Mouse (Mus musculus): Measurements from ENCODE around the gene Ttc23.

Gene Ttc23

DNA sequence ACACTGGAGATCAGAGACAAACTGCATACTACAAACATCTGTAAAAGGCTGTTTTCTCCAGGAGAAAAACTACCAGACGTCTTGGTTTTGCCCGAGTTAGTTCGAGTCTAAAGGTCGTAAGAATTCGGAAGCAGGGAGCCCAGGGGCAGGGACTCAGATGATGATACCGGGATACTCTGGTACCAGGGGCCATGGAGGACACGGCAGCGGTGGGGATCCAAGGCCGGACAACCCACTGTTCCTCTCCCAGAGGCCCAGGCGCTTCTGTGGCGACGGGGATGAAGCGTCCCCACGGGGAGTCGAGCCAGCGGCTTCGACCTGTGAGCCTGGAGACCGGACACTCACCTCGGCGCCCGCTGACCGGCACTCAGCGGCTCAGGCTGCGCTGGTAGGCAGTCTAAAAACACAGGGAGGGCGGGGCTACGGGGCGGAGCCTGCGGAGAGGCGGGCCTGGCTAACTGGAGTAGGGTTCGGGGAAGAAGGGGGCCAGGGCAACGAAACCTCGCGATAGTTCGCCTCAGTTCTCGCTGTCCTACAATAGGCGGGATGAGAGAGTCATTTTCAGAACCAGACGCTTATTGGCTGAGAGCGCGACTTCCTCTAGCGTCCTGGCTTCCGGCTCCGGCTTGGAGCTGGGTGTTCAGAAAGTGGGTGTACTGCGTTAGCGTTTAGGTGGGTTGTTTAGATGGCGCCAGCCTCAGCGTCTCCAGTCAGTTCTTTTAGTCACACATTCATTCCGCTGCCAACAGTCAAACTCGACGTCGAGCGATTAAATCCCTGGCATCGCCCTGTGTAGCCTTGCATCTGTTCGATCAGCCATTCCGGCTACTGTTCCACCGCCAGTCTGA lies 2.2 kb upstream of the Ttc23 start, which contains the start of gene Lrrc28:
TSS of gene Lrrc28 (minus strand) at position 436 of the 848 bp plus-strand sequence.
- DNase-seq (ENCODE audit: low spot score) = peak; percentile 100

DNA sequence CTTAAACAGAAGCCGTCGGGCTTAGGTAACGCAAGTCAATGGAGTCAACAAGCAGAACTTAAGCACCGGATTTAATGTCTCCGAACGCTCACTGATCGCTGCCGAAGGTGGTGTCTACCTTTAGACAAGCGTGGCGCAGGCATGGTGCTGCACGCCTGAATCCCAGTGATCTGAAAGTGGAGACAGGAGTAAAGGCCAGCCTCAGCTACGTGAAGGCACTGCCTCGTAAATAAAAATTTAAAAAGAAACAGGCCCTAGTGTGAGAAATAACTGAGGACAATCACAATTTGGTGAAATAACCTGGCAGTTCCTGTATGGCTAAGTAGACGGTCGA lies 1.6 kb upstream of the Ttc23 start:
- DNase-seq (ENCODE audit: low spot score) = no peak

DNA sequence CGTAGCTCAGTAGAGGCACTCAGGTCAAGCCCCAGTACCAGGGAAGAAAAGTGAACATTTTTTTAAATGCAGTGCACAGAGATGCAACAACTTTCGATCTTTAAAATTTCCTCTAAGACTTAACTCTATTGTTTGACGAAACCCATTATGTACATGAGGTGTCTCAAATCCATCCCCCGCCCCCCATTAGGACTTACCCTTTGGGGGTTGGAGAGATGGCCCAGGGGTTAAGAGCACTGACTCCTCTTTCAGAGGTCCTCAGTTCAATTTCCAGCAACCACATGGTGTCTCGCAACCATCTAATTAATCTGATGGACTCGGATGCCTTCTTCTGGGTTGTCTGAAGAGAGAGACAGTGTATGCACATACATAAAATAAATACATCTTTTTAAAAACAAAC lies 1.1 kb upstream of the Ttc23 start:
- DNase-seq (ENCODE audit: low spot score) = no peak

DNA sequence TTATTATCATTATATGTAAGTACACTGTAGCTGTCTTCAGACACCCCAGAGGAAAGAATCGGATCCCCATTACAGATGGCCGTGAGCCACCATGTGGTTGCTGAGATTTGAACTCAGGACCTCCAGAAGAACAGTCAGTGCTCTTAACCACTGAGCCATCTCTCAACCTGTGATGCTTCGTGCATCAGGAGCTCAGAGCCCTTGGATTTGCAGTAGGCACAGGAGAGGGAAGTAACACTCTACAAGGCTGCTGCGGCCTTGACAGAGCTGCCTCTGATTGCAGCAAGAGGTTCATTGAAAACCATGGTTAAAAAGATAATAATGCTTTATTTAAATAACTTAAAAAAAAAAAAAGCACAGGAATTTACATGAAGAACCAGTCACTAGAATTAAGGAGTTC lies 1.2 kb downstream of the Ttc23 start:
- DNase-seq (ENCODE audit: low spot score) = no peak

DNA sequence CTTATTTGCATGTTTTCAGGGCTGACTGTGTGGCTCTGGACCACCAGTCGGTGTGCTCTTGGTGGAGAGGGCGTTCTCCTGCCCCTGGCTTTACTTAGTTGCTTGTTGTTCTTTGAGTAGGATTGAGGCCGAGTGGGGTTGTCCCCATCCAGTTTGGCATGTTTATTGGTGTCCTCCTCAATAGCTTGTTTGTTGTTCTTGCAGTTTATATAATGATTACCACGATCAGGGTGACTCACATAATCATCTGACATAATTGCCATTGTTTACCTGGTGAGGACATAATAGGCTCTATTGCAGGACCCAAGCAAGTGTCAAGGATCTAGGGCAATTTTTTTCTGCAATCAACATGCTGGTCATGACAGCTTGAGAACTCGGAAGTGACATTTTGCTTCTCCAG lies 5.0 kb downstream of the Ttc23 start:
- DNase-seq (ENCODE audit: low spot score) = no peak

DNA sequence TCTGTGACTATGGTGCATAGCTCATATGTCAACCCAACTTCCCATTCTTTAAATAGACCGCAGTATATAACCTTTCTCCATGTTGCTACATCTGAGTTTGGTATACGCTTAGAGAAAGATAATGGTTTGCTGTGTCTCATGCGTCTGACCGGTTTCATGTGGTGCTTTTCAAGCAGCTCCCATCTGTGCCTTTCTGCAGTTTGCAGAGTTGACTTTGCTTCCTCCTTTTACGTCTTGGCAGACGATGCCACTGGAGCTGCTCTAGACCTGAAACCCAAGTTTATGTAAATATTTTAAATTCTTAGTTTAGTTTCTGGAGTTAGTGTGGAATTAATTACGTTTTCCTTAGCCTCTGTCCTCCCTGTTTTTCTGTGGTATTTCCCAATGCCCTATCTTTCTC lies 7.5 kb downstream of the Ttc23 start:
- DNase-seq (ENCODE audit: low spot score) = no peak

DNA sequence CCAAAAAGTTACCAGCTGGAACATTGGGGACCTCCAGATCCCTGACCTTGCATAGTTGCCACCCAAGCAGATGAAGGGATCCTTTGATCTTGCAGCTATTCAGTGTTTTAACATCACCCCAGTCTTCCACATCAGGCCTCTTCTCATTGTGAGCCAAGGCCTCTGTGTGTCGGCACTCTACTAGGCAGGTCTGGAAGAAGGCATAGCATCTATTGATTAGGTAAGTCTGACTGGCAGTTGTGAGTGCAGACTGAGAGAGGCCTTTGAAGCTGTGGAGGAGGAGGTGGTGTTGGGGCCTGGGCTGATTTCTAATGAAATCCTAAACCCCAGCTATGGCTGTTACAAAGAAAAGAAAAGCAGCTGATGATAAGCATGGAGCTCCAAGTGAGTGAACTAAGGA lies 8.0 kb downstream of the Ttc23 start:
- DNase-seq (ENCODE audit: low spot score) = no peak

DNA sequence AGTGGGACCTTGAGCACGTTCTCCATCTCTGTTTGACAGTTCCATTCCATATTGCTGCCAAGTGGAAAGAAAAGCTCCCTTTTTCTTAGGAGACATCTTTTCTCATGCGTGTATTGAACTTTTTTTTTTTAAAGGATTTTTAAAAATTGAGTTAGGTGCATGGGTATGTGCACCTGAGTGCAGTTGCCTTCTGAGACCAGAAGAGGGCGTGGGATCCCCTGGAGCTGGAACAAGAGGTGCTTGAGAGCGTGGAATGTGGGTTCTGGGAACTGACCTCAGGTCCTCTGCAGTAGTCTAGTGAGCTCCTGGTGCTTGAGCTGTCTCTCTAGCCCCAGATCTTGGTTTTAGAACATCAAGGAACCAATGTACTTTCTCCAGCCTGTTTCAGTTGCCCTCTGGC lies 10.9 kb downstream of the Ttc23 start:
- no peak for DNase-seq (ENCODE audit: low spot score)

DNA sequence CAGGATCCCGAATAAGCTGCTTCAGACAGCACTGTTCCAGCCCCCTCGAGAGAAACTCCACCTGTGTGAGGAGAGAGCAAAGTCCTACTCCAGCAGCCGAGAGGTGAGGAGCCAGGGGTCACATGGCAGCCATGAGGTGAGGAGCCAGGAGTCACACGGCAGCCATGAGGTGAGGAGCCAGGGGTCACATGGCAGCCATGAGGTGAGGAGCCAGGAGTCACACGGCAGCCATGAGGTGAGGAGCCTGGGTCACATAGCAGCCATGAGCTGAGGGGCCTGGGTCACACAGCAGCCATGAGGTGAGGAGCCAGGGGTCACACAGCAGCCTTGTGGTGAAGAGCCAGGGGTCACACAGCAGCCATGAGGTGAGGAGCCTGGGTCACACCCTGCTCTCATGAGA lies 15.2 kb downstream of the Ttc23 start:
- no peak for DNase-seq (ENCODE audit: low spot score)

DNA sequence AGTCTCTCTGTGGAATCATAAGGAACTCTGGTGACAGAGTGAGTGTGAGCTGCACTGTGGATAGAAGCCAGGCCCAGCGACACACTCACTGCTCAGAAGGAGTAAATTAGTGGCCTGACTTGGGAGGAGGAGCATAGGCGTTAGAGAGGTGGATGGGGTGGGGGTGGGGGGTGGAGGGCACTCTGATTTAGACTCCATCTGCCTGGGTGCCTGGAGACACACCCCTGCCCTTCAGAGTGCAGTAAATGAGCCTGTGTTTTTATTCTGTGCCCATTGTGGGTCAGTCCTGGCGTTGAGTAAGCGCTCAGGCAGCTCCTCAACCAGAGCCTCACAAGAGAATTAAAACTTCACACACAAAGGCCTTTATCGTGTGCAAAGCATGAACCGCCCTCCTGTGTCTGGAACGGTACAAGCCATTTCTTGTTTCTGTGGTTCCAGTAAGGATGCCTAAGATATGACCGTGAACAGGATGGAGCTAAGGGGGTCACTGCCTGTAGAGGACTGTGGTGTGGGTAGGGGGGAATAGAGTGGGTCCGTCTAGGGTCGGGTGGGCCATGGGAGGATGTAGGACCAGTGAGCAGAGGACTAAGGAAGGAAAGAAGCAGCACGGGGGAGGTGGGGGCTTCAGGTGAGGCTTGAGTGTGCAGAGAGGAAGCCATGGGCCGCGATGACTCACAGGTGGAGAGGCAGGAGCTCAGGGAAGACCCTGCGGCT lies 16.9 kb downstream of the Ttc23 start:
- DNase-seq (ENCODE audit: low spot score) = no peak

DNA sequence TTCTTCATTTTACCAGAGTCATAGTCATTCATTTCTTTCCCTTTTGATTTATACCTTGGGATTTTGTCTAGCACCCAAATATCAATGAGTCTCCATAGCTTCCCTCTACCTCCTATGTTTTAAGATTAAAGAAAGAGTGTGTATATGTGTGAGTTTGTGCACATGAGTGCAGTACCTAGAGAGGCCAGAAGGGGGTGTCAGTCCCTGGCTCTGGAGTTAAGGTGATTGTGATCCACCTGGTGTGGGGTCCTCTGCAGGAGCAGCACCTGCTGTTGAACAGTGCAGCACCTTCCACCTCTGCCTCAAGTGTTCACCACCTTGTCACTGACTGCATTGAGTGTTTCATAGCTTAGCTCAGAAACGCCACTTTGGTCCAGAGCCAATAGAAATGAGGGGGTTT lies 23.8 kb downstream of the Ttc23 start:
- no peak for DNase-seq (ENCODE audit: low spot score)

DNA sequence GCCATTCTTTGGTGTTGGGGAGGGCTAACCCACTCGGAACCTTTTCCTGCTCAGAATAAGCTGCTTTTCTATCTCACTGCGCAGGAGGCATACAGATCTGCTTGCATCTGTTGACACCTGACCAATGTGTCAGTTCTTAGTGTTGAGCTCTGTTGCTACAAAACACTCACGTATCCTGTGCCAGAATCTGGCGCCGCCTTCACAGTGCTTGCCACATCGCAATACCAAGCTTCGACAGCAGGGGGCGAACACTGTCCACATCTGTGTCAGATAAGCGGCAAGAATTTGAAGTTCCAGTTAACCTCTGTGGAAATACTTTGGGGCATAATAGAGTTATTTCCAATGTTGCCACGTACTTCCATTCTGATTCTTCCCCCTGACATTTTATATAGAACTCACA lies 25.4 kb downstream of the Ttc23 start:
- DNase-seq (ENCODE audit: low spot score) = peak; percentile 97

DNA sequence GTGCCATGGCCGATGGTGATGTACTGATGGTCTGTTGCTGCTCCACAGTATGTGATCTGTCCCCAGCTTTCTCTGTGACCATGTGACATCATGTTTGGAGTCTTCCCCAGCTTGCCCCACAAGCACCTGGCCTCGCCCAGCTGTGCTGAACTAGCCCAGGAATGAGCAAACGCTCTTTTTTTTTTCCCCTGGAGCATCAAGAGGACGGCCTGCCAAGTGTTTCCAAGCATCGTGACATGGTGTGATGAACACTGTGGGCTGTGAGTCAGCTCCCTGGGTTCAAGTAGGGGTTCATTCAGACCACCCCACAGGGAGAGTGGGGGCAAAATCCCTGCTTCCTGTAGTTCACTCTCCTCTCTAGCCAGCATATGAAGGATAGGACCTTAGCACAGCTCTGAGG lies 26.4 kb downstream of the Ttc23 start:
- no peak for DNase-seq (ENCODE audit: low spot score)

DNA sequence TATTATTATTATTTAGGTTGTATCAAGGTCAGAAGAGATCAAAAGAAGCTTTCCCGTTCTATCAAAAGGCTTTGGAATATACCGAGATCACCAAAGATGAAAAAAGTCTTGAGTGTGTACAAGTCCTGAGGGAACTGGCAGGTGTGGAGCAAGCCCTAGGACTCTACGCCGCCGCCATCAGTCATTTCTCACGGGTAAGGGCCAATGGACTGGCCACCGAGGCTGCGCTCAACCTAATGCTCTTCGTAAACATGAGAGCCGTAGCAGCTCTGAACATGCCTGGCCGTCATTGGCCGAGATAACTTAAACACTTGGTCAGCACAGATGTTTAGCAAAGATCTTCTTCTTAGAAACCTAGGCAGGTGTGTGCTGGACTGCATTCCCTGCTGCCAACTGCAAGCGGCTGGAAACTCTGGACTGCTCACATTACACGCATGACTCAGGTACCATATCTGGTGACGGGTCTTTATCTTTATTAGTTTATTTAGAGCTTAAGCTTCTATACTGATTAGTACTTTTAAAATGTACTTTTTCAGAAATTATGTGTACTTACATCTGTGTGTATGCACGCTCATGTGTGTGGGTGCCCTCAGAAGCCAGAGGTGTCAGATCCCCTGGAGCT lies 31.8 kb downstream of the Ttc23 start:
- no peak for DNase-seq (ENCODE audit: low spot score)

DNA sequence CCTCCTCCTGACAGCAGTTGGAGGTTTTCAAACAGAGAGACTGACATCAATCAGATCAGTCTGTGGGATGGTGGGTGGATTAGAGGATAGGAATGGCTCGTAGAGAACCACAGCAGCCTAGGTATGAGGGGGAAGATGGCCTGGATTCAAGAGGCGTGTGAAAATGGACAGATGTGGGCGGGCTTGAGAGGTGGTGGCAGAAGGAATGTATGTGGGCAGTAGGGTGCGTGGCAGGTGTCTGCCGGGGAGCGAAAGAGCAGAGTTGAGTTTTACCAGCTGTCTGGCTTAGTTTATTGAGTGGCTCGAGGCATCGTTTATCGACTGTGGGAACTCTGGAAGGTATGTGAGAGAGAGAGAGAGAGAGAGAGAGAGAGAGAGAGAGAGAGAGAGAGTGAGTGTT lies 33.9 kb downstream of the Ttc23 start:
- no peak for DNase-seq (ENCODE audit: low spot score)

DNA sequence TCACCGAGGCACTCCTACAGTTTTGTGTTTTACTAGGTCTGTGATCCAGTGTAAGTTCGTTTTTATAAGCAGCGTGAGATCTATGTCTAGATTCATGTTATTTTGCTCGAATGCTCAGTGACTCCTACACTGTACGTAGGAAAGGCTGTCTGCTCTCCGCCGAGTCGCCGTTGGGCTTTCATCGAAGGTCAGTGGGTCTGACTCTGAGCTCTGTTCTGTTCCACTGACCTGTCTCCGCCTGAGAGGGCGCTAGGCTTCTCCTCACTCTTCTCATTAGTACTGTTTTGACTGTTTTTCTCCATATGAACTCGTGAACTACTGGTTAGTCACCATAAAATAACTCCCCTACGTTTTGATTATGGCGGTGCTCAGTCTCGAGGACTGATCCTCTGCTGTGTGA lies 35.8 kb downstream of the Ttc23 start:
- no peak for DNase-seq (ENCODE audit: low spot score)

DNA sequence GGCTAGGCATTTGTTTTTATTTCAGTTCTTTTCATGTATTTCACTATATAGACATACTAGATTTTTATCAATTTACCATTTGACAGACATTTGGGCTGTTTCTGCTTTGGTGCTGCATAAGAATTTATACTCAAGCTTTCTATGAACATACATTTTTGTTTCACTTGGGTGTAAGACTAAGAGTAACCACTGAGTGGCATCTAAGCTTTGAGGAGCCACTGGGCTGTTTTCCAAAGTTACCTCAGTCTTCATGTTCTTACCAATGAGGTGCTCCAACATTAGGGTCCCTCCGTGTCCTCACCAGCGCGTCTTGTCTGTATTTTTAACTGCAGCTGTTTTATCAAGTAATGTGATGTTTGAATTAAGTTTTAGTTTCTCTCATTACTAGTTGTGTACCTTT lies 39.3 kb downstream of the Ttc23 start:
- DNase-seq (ENCODE audit: low spot score) = no peak

DNA sequence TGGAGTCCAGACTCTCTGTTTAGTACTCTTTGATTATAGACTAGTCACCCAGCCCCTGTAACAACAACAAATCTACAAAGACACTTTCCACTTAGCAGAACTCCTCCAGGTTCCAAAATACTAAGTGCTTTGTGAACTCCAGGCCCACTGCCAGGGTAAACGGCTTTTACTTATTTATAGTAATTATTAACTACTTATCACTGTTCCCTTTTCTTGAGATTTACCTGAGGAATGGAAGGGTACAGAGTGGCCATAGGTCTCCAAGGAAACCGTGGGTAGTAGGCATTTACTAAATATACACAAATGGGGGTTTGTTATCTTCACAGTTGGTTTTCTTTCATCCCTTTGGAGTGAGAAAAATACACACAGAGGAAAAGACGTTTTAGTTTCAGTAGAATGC lies 41.1 kb downstream of the Ttc23 start:
- no peak for DNase-seq (ENCODE audit: low spot score)

DNA sequence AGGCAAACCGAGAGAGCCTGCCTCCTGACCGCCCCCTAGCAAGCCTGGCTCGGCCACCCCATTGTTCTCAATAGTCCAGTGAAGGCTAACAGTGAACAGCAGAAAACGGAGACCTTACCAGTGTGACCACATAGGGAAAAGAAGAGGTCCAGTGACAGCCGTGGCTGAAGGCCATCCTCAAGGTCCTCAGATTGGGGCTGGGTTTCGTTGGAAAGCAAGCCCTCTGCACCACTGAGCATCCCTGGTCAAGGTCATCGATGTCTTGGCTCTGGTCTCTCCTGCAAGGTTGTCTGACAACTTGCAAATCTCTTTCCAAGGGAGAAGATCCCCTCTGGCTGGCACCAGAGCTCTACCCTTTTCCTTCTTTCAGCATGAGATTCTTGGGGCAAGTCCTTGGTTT lies 42.6 kb downstream of the Ttc23 start:
- no peak for DNase-seq (ENCODE audit: low spot score)

DNA sequence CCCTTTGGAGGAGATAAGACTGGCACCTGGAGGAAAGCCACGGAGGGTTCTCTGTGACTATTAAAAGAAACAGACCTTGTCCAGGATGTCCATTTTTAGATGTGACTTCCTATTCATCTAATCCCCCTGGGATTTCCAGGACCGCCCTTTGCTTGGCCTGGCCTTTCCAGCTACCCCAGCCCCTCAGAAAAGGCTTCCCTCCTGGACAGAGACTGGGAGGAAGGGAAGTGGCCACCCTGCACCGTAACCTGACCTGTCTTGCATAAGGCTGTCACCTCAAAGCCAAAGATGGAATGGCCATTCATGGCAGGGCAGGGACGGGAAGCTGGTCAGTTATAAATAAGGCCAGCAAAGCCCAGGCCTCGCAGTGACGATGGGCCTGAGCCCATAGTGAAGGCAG lies 43.8 kb downstream of the Ttc23 start:
- DNase-seq (ENCODE audit: low spot score) = no peak

DNA sequence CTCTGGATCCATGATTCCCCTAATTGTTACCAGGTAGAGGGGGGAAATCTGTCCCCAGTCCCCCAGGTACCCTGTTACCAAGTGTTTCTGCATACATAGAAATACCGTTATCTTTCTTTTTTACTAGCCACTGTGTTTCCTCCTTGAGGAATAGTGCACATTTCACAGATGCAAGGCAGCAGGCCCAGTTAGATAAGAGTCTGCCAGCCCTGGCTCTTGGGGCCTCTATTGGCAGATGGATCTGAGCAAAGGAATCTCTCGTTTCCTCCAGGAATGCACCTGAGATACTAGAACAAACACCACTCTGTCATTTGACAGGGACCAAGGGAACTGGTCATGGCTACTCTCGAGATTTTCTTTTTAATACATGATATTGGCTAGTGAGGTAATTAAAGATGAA lies 44.9 kb downstream of the Ttc23 start:
- peak; percentile 48 for DNase-seq (ENCODE audit: low spot score)

DNA sequence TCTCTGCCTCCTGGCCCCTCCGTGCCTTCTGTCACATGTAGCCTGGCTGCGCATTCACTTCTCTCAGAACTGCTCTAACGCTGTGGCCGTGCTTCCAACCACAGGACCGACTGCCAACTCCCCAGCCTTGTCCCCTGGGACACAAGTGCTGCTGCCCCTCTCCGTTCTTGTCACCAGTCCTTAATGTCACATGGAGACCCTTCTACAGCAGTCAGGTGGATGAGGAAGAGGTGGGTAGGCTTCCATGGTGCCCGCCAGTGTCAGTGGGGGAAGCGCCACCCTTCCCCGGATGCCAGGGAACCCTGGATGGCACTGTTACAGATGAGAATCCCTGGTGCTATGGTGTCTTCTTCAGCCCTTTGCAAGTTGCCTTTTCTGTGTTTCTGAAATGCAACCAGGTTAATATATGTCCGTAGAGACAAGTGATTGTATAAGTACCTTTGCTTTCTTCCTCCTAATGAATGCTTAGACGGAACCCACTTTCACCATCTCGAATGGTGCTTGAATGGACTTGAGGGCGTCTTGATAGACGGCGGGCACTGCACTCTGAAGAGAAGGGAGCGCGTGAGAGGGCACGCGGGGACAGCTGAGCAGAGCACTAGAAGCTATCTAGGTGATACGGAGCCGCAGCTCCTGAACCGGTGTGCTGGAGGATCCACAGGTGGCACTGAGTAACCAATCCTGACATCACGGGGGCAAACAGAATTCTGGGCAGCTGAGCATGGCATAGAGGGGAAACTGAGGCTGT lies 45.8 kb downstream of the Ttc23 start:
- DNase-seq (ENCODE audit: low spot score) = no peak

DNA sequence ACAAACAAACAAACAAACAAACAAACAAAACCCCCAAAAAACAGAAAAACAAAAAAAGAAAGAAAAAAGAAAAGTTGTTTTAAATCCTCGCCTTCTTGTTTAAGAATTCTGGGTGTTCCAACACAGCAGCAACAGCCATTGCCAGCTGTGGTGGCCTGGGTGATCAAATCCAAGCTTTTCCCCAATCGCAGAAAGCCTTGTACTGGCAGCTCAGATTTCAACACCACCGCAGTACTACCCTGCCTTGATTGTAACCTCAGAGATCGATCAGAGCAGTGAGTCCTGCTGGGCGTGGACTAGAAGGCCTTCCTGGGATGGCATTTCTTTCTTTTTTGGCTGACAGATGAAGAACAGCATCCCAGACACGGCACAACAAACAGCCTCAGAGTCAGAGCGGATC lies 48.7 kb downstream of the Ttc23 start:
- no peak for DNase-seq (ENCODE audit: low spot score)

Measured in urinary bladder, postnatal 14 days (tissue).